Mouse (Mus musculus): Measurements from ENCODE around the gene Flnb. TPM values are rescaled to one million over a fixed set of nuclear protein-coding genes. Genes with fewer than 3 reads are reported as not detected.

Flnb gene
- polyA plus RNA-seq, 1 experiment from 2014 or later: 9.2 TPM

DNA sequence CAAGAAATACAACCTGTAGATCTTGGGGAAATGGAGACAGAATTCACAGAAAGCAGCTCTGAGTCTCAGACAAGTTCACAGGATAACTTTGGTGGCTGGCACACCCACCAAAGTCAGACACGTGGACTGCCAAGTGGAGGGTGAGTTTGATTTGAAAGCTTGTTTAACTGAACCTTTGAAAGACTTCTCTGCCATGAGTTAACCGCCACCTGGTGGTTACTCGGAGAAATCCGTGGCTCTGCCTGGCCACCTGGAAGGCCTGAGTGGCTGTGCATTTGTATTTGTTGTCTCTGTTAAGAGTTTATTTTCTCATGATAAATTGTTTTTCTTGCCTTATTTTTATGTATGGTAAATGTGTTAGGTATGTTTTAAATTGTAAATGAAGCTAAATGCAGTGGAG, 15.9 kb upstream of the Flnb start:
- no peak overlapping the region for H3K9ac ChIP-seq (ENCODE audit: low read length)
- no peaks in the 10 kb centered on the region for H3K4me1 ChIP-seq (ENCODE audit: control insufficient read depth, insufficient read depth, low read length)
- no peak overlapping the region for H3K4me2 ChIP-seq (ENCODE audit: low read depth, low read length)

GRCm38 (mm10) chr14:7803874-7804557, 13.7 kb upstream of the Flnb start:
- ATAC-seq (replicated peaks; ENCODE audit: extremely low read depth, insufficient read depth, low FRiP score): no peak
- Histone ChIP-seq H3K4me3 (ENCODE audit: low read length) (no peak overlapping the region), H3K36me3 (ENCODE audit: control insufficient read depth, insufficient read depth) (no peaks in the 10 kb centered on the region), H3K9me3 (replicated peaks; ENCODE audit: control insufficient read depth, low read length) (no peaks in the 10 kb centered on the region; the same call in 1 of the 2 replicates), H3K27me3 (ENCODE audit: control insufficient read depth, insufficient read depth, low read length) (no peaks in the 10 kb centered on the region), H3K4me1 (ENCODE audit: control insufficient read depth, insufficient read depth, low read length) (no peaks in the 10 kb centered on the region), H3K27ac (ENCODE audit: low read length) (no peak overlapping the region), H3K4me2 (ENCODE audit: low read depth, low read length) (no peak overlapping the region), H3K9ac (ENCODE audit: low read length) (no peak overlapping the region)
- WGBS: 49% methylated on average over 4 of the region's 4 CpGs

More for the DNA sequence above, 15.9 kb upstream of the Flnb start:
- Histone ChIP-seq H3K9me3 (replicated peaks; ENCODE audit: control insufficient read depth, low read length) (no peaks in the 10 kb centered on the region; the same call in 1 of the 2 replicates), H3K27ac (ENCODE audit: low read length) (no peak overlapping the region), H3K27me3 (ENCODE audit: control insufficient read depth, insufficient read depth, low read length) (no peaks in the 10 kb centered on the region), H3K36me3 (ENCODE audit: control insufficient read depth, insufficient read depth) (no peaks in the 10 kb centered on the region), H3K4me3 (ENCODE audit: low read length) (no peak overlapping the region)
- 9% methylated on average over 4 of the region's 4 CpGs for WGBS
- no peak for ATAC-seq (replicated peaks; ENCODE audit: extremely low read depth, insufficient read depth, low FRiP score)

- Histone ChIP-seq H3K9ac (ENCODE audit: low read length) (no peak overlapping the region), H3K4me1 (ENCODE audit: control insufficient read depth, insufficient read depth, low read length) (peaks cover 3% of the 10 kb centered on the region; the same call in 1 of the 2 replicates), H3K27me3 (ENCODE audit: control insufficient read depth, insufficient read depth, low read length) (no peaks in the 10 kb centered on the region), H3K9me3 (replicated peaks; ENCODE audit: control insufficient read depth, low read length) (no peaks in the 10 kb centered on the region; the same call in 1 of the 2 replicates), H3K4me2 (ENCODE audit: low read depth, low read length) (no peak overlapping the region), H3K27ac (ENCODE audit: low read length) (no peak overlapping the region), H3K4me3 (ENCODE audit: low read length) (no peak overlapping the region), H3K36me3 (ENCODE audit: control insufficient read depth, insufficient read depth) (no peaks in the 10 kb centered on the region)
- 89% methylated on average over 2 of the region's 2 CpGs for WGBS
- ATAC-seq (replicated peaks; ENCODE audit: extremely low read depth, insufficient read depth, low FRiP score): no peak
Observed at GRCm38 (mm10) chr14:7804558-7804905, 13.2 kb upstream of the Flnb start.

- no peak overlapping the region for H3K27ac ChIP-seq (ENCODE audit: low read length)
- no peak overlapping the region for H3K4me2 ChIP-seq (ENCODE audit: low read depth, low read length)
- H3K9me3 ChIP-seq (replicated peaks; ENCODE audit: control insufficient read depth, low read length): no peaks in the 10 kb centered on the region
- H3K27me3 ChIP-seq (ENCODE audit: control insufficient read depth, insufficient read depth, low read length): no peaks in the 10 kb centered on the region
- H3K4me3 ChIP-seq (ENCODE audit: low read length): no peak overlapping the region
- H3K4me1 ChIP-seq (ENCODE audit: control insufficient read depth, insufficient read depth, low read length): peaks cover 5% of the 10 kb centered on the region; the same call in 1 of the 2 replicates
- 50% methylated on average over 4 of the region's 4 CpGs for WGBS
- H3K36me3 ChIP-seq (ENCODE audit: control insufficient read depth, insufficient read depth): no peaks in the 10 kb centered on the region
- no peak overlapping the region for H3K9ac ChIP-seq (ENCODE audit: low read length)
- ATAC-seq (replicated peaks; ENCODE audit: extremely low read depth, insufficient read depth, low FRiP score): no peak
Observed at GRCm38 (mm10) chr14:7807711-7808110, 10.0 kb upstream of the Flnb start.

GRCm38 (mm10) chr14:7808501-7808981, 9.2 kb upstream of the Flnb start:
- ATAC-seq (replicated peaks; ENCODE audit: extremely low read depth, insufficient read depth, low FRiP score): no peak
- Histone ChIP-seq H3K27ac (ENCODE audit: low read length) (no peak overlapping the region), H3K27me3 (ENCODE audit: control insufficient read depth, insufficient read depth, low read length) (no peaks in the 10 kb centered on the region), H3K4me1 (ENCODE audit: control insufficient read depth, insufficient read depth, low read length) (peaks cover 8% of the 10 kb centered on the region; the same call in 1 of the 2 replicates), H3K4me3 (ENCODE audit: low read length) (no peak overlapping the region), H3K36me3 (ENCODE audit: control insufficient read depth, insufficient read depth) (no peaks in the 10 kb centered on the region), H3K9ac (ENCODE audit: low read length) (no peak overlapping the region), H3K9me3 (replicated peaks; ENCODE audit: control insufficient read depth, low read length) (no peaks in the 10 kb centered on the region), H3K4me2 (ENCODE audit: low read depth, low read length) (no peak overlapping the region)
- WGBS: 49% methylated on average over 11 of the region's 11 CpGs

- Histone ChIP-seq H3K4me3 (ENCODE audit: low read length) (no peak overlapping the region), H3K9ac (ENCODE audit: low read length) (no peak overlapping the region), H3K27ac (ENCODE audit: low read length) (no peak overlapping the region), H3K27me3 (ENCODE audit: control insufficient read depth, insufficient read depth, low read length) (no peaks in the 10 kb centered on the region), H3K4me1 (ENCODE audit: control insufficient read depth, insufficient read depth, low read length) (peaks cover 10% of the 10 kb centered on the region; the same call in 1 of the 2 replicates), H3K36me3 (ENCODE audit: control insufficient read depth, insufficient read depth) (no peaks in the 10 kb centered on the region), H3K4me2 (ENCODE audit: low read depth, low read length) (no peak overlapping the region), H3K9me3 (replicated peaks; ENCODE audit: control insufficient read depth, low read length) (no peaks in the 10 kb centered on the region)
- WGBS: 64% methylated on average over 12 of the region's 12 CpGs
- peak; percentile 56 for ATAC-seq (replicated peaks; ENCODE audit: extremely low read depth, insufficient read depth, low FRiP score)
Observed at GRCm38 (mm10) chr14:7809043-7809955, 8.5 kb upstream of the Flnb start.

DNA sequence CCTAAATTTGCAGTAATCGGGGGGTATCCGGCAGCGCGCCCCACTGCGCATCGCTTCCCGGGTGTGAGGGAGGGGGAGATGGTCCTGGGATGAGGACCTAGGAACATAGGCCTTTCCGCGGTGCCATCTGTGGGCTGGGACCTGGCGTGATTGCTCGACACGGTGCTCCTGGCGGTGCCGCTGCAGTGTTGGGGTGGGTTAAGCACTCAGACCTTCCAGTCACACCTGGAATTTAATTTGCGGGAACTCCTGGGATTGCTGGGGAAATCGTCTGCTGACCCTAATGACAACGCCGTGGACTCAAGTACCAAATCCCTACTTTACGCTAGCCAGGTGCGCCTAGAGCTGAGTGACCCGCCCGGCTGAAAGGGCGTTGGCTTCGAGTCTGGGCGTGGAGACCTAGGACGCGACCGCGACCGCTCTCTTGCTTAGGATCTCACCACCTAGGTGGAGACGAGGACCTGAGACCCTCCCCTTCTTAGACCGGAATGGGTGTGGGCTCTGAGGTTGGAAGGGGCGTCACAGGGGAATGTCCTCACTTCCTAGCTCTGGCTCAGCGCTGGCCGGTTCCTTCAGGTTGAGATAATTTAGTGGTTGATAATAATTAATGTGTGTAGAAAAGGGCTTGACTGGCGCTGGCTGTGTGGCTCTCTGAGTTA, 835 bp downstream of the Flnb start:
- Histone ChIP-seq H3K9ac (ENCODE audit: low read length) (peak overlapping the region; percentile 87), H3K27ac (ENCODE audit: low read length) (peak overlapping the region; percentile 64), H3K4me1 (ENCODE audit: control insufficient read depth, insufficient read depth, low read length) (peaks cover 13% of the 10 kb centered on the region), H3K36me3 (ENCODE audit: control insufficient read depth, insufficient read depth) (no peaks in the 10 kb centered on the region), H3K4me3 (ENCODE audit: low read length) (peak overlapping the region; percentile 79), H3K9me3 (replicated peaks; ENCODE audit: control insufficient read depth, low read length) (no peaks in the 10 kb centered on the region), H3K4me2 (ENCODE audit: low read depth, low read length) (peak overlapping the region; percentile 98), H3K27me3 (ENCODE audit: control insufficient read depth, insufficient read depth, low read length) (no peaks in the 10 kb centered on the region)
- ATAC-seq (replicated peaks; ENCODE audit: extremely low read depth, insufficient read depth, low FRiP score): no peak
- WGBS: 1% methylated on average over 36 of the region's 36 CpGs

DNA sequence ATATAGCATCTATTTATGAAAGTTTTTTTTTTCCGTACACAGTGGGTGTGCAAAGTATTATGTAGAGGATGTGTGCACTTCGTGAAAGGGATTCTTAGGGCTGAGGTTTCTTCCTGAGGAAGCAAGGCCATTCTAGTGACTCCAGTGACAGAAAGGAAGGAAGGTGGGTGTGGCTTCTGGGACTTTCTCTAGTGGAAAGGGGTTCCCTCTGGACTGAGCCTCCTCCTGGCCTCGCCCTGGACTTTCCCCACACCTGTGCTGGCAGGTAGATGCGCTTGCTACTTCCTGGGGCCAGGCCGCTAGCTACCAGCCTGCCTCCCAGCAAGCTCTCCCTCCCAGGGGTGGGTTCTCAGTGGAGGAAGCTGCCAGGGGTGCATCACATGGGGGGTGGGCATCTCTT, 1.7 kb downstream of the Flnb start:
- H3K4me1 ChIP-seq (ENCODE audit: control insufficient read depth, insufficient read depth, low read length): peaks cover 11% of the 10 kb centered on the region
- peak overlapping the region; percentile 32; the same call in 1 of the 2 replicates for H3K9ac ChIP-seq (ENCODE audit: low read length)
- no peaks in the 10 kb centered on the region for H3K9me3 ChIP-seq (replicated peaks; ENCODE audit: control insufficient read depth, low read length)
- no peaks in the 10 kb centered on the region for H3K27me3 ChIP-seq (ENCODE audit: control insufficient read depth, insufficient read depth, low read length)
- no peak for ATAC-seq (replicated peaks; ENCODE audit: extremely low read depth, insufficient read depth, low FRiP score)
- 62% methylated on average over 5 of the region's 5 CpGs for WGBS
- H3K4me2 ChIP-seq (ENCODE audit: low read depth, low read length): peak overlapping the region; percentile 98
- H3K36me3 ChIP-seq (ENCODE audit: control insufficient read depth, insufficient read depth): no peaks in the 10 kb centered on the region
- H3K4me3 ChIP-seq (ENCODE audit: low read length): peak overlapping the region; percentile 79
- peak overlapping the region; percentile 53 for H3K27ac ChIP-seq (ENCODE audit: low read length)

All from heart, embryonic 16.5 days (tissue).